Mouse (Mus musculus) intestine, embryonic 15.5 days (tissue): ENCODE measurements around the gene Dusp12. TPM values are rescaled to one million over a fixed set of nuclear protein-coding genes. Genes with fewer than 3 reads are reported as not detected.
A peak's percentile ranks its signal among the peaks of the same experiment; 100 is the strongest.

Source experiments
- ATAC-seq: fragments of 200-750 bp; cut with Nextera tagmentation; 2 replicates; pipeline ENCODE4 v1.8.0; 2017; ENCODE audit warnings: moderate TSS enrichment, moderate library complexity
- H3K27ac ChIP-seq: fragments of 300-500 bp; sonication (generic); 2 replicates; pipeline ENCODE4 v1.5.1; 2015; ENCODE audit warnings: mild to moderate bottlenecking, inconsistent platforms
- H3K27me3 ChIP-seq: fragments of 300-500 bp; sonication (generic); replicated peaks from 2 replicates; pipeline ENCODE4 v1.6.1; 2015; ENCODE audit warnings: inconsistent platforms
- H3K36me3 ChIP-seq: fragments of 300-500 bp; sonication (generic); 2 replicates; pipeline ENCODE4 v1.6.1; 2015; ENCODE audit warnings: inconsistent platforms
- H3K4me1 ChIP-seq: fragments of 300-500 bp; sonication (generic); replicated peaks from 2 replicates; pipeline ENCODE4 v1.6.1; 2015; ENCODE audit warnings: inconsistent platforms
- H3K4me2 ChIP-seq: fragments of 300-500 bp; sonication (generic); replicated peaks from 2 replicates; pipeline ENCODE4 v1.6.1; 2015; ENCODE audit warnings: mild to moderate bottlenecking, inconsistent platforms
- H3K4me3 ChIP-seq: fragments of 300-500 bp; sonication (generic); replicated peaks from 2 replicates; pipeline ENCODE4 v1.5.1; 2015; ENCODE audit warnings: inconsistent platforms
- H3K9ac ChIP-seq: fragments of 300-500 bp; sonication (generic); 2 replicates; pipeline ENCODE4 v1.6.1; 2015; ENCODE audit warnings: inconsistent platforms
- H3K9me3 ChIP-seq: fragments of 300-500 bp; sonication (generic); 2 replicates; pipeline ENCODE4 v1.6.1; 2016; ENCODE audit warnings: inconsistent platforms
- WGBS: fragments of 180-500 bp; shearing (Covaris S2); methylation state at CpG from one replicate; pipeline ENCODE4 v1.1.7; 2015; 5-methylcytosine and 5-hydroxymethylcytosine counted together
- polyA plus RNA-seq: library from polyadenylated mRNA; unstranded; fragments of >200 nt; fragmentation: Nextera tagmentation; extraction: Ambion mirVana; gene quantifications from 2 replicates; pipeline ENCODE4 v1.2.1, GENCODE M21; 2015

Dusp12 gene
- polyA plus RNA-seq, result 61.1 and 62.9 TPM in 2 replicates

DNA sequence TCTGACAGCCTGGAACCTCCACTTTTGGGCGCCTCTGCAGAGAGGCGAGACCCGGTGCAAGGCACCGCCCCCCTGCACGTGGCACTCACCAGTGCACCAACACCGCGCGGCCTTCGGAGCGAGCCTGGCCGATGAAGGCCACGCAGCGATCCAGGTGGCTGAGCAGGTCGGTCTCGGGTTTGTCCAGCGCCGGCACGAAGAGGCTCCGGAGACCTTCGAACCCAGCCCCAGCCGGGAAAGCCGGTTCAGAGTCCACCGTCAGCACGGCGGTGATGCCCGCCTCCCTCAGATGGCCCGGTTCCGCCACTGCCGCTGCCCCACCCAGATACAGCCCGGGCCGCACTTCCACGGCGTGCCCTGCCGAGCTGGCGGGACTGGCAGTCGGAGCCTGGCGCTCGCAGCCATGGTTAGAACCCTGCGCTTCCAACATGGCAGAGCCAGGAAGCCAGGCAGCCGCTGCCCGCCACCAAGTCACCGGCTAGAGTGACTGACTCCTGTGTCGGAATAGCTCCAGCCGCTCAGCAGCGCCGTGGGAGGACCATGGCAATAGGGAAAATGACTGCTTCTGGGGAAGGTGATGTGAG is at the start of gene Dusp12, which contains the start of gene Gm26620:
TSS of gene Dusp12 (minus strand) at position 563 of the 584 bp plus-strand sequence.
TSS of gene Gm26620 (plus strand) at position 88 of the 584 bp plus-strand sequence.
- H3K36me3 ChIP-seq, result peaks cover 7% of the 10 kb centered on the region; the same call in 1 of the 2 replicates
- peak; percentile 90 for ATAC-seq

DNA sequence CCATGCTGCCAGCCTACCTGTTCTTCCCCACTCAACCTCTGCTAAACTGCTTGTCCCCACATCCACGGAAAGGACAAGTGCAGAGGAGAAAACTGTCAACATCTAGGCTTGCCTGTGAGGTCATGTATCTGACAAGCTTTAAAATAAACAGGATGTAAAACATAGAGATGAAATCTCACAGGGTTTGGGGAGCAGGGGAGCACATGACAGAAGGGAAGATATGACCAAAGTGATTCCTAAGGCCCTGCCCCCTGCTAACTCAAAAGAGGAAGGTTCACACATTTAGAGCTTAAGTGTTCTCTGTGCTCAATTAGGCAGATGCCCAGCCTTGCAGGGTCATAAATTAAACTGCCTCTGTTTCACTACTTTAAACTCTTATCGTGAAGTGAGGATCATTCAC is 49.0 kb upstream of the Dusp12 start:
- Histone ChIP-seq H3K27ac (no peak overlapping the region), H3K27me3 (no peaks in the 10 kb centered on the region), H3K4me2 (no peak overlapping the region), H3K4me3 (no peak overlapping the region), H3K4me1 (no peaks in the 10 kb centered on the region), H3K36me3 (no peaks in the 10 kb centered on the region), H3K9me3 (no peaks in the 10 kb centered on the region), H3K9ac (no peak overlapping the region)
- 40% methylated on average over 2 of the region's 2 CpGs for WGBS
- no peak for ATAC-seq

More for the DNA sequence above, at the start of gene Dusp12, which contains the start of gene Gm26620:
- Histone ChIP-seq H3K27me3 (no peaks in the 10 kb centered on the region), H3K4me3 (peak within 1 kb of the TSS; percentile 81), H3K9me3 (no peaks in the 10 kb centered on the region), H3K4me1 (no peaks in the 10 kb centered on the region), H3K9ac (peak within 1 kb of the TSS; percentile 83), H3K4me2 (peak within 1 kb of the TSS; percentile 59), H3K27ac (peak within 1 kb of the TSS; percentile 91)
- under 1% methylated on average over 46 of the region's 46 CpGs for WGBS

DNA sequence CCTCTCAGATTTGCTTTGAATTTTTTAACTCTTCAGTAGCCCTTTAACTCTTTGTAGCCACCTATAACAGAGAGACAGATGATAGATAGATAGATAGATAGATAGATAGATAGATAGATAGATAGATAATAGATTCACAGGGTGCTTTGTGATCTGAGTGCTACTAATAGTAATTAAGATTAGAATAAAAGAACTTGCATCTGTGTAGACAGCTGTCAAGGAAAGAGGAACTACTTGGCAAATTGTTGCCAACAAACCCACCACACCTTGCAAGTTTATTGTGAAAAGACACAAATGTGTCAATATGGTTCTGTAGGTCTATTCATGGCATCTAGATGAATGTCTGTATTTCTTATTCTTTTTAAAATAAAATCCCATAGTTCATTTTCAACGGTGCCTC is 48.6 kb upstream of the Dusp12 start:
- H3K9ac ChIP-seq, result no peak overlapping the region
- no peaks in the 10 kb centered on the region for H3K4me1 ChIP-seq
- H3K9me3 ChIP-seq, result no peaks in the 10 kb centered on the region
- no peak for ATAC-seq
- no peak overlapping the region for H3K4me2 ChIP-seq
- no peaks in the 10 kb centered on the region for H3K27me3 ChIP-seq
- H3K36me3 ChIP-seq, result no peaks in the 10 kb centered on the region
- no peak overlapping the region for H3K27ac ChIP-seq
- H3K4me3 ChIP-seq, result no peak overlapping the region
- WGBS, result 70% methylated on average over 1 of the region's 1 CpGs

DNA sequence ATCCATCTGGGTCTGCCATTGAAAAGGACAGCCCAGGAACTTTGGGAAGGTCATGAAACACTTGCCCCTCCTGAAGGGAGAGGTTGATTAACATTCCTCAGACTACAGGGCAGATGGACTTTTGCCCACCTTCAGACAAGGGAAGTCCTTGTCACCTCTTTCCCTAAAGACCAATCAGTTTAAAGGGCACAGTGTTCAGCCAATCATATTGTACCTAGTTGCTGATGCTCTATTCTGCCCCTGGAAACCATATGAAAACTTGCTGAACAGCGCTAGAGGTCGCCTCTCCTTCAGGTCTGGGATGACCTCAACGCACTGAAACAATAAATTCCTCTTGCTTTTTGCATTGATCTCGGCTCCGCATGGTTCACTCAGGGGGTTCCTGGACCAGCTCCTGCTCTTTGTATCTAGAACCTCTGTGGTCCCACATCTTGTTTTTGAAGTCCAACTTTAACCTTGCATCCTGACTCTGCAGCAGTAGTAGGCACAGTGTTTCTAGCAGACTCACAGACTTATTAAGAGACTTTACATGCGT is 48.1 kb upstream of the Dusp12 start:
- H3K27me3 ChIP-seq, result no peaks in the 10 kb centered on the region
- ATAC-seq, result no peak
- no peak overlapping the region for H3K27ac ChIP-seq
- no peak overlapping the region for H3K4me3 ChIP-seq
- H3K4me2 ChIP-seq, result no peak overlapping the region
- H3K4me1 ChIP-seq, result no peaks in the 10 kb centered on the region
- H3K9ac ChIP-seq, result no peak overlapping the region
- H3K36me3 ChIP-seq, result no peaks in the 10 kb centered on the region
- WGBS, result 75% methylated on average over 6 of the region's 6 CpGs
- H3K9me3 ChIP-seq, result no peaks in the 10 kb centered on the region

DNA sequence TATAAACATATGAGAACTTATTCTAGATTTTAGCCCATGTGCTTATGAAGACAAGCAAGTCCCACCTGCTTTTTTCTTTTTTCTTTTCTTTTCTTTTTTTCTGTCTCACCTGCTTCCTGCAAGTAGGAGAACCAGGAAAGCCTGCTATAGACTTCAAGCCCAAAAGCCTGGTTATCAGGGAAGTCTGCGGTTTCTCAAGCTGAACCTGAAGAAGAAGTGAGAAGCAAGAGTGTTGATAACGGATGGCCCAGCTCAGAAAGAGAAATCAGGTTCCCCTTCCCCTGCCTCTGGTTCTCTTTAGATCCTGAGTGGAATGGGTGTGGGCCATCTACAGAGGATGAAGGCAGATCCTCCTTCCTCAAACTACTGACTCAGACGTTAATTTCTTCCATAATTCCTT is 46.7 kb upstream of the Dusp12 start:
- 74% methylated on average over 3 of the region's 3 CpGs for WGBS
- Histone ChIP-seq H3K27me3 (no peaks in the 10 kb centered on the region), H3K4me2 (no peak overlapping the region), H3K27ac (no peak overlapping the region), H3K9ac (no peak overlapping the region), H3K4me3 (no peak overlapping the region), H3K36me3 (no peaks in the 10 kb centered on the region), H3K9me3 (no peaks in the 10 kb centered on the region), H3K4me1 (no peaks in the 10 kb centered on the region)
- no peak for ATAC-seq

DNA sequence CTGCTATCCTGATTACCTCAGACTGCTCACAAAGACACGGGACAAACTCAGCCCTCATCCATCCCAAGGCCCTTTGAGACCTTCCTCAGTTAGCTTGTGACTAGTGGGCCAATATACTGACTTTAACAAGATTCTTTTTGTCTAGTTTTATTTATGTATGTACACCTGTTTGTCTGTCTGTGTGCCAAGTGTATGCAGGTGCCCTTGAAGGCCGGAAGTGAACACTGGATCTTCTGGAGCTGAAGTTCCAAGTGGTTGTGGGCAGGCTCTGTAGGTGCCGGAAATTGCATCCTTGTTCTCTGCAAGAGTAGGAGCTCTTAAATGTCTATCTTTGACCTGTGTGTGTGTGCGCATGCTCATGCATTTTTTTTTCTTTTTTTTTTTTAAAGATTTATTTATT is 43.9 kb upstream of the Dusp12 start:
- ATAC-seq, result no peak
- no peaks in the 10 kb centered on the region for H3K4me1 ChIP-seq
- 84% methylated on average over 4 of the region's 4 CpGs for WGBS
- H3K36me3 ChIP-seq, result no peaks in the 10 kb centered on the region
- no peak overlapping the region for H3K9ac ChIP-seq
- H3K4me3 ChIP-seq, result no peak overlapping the region
- no peak overlapping the region for H3K27ac ChIP-seq
- H3K9me3 ChIP-seq, result no peaks in the 10 kb centered on the region
- H3K4me2 ChIP-seq, result no peak overlapping the region
- H3K27me3 ChIP-seq, result no peaks in the 10 kb centered on the region

DNA sequence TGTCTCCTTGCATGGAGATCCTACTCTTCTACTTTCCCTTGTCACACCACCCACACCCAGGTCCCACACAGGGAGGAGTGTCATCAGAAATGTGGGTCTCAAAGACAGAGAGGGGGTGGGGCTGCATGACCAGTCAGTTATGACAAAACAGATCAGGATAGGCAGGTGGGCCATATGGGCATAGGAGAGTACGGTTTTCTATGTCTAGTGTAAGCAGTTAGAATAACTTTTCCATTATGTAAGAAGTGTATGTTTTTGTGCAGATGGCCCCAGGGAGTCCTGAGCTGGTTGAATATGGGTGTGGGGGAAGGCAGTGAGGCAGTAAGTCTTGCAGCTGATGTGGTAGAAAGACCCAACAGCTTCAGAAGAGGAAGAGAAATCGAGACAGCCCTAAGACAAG is 43.1 kb upstream of the Dusp12 start:
- Histone ChIP-seq H3K9ac (no peak overlapping the region), H3K27ac (no peak overlapping the region), H3K36me3 (no peaks in the 10 kb centered on the region), H3K4me1 (no peaks in the 10 kb centered on the region), H3K4me3 (no peak overlapping the region), H3K27me3 (no peaks in the 10 kb centered on the region), H3K9me3 (no peaks in the 10 kb centered on the region), H3K4me2 (no peak overlapping the region)
- ATAC-seq, result no peak
- WGBS, result 54% methylated on average over 2 of the region's 2 CpGs

DNA sequence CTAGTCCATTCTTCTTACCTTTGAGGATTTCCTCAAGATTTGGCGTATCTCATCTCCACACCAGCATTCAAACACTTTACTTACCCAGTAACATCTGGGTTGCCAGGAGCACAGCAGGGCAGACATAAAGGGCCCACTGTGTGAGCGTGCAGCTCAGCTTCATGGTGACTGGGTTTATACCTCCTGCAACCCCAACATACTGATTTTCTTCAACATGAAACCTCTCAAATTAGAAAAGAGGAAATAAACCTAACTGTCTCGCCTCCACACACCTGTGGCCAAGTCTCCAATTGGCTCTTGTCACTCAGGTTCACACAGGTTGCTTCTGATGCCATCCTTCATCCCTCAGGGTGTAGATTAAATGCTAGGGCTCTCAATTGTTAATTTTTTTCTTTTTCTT is 42.0 kb upstream of the Dusp12 start, which contains the start of gene Fcrla:
TSS of gene Fcrla (minus strand) at position 206 of the 400 bp plus-strand sequence.
- no peak within 1 kb of the TSS for H3K4me3 ChIP-seq
- no peak within 1 kb of the TSS for H3K9ac ChIP-seq
- H3K9me3 ChIP-seq, result no peaks in the 10 kb centered on the region
- WGBS, result 85% methylated on average over 3 of the region's 3 CpGs
- no peaks in the 10 kb centered on the region for H3K36me3 ChIP-seq
- no peak within 1 kb of the TSS for H3K4me2 ChIP-seq
- H3K27ac ChIP-seq, result no peak within 1 kb of the TSS
- no peaks in the 10 kb centered on the region for H3K27me3 ChIP-seq
- ATAC-seq, result no peak
- no peaks in the 10 kb centered on the region for H3K4me1 ChIP-seq

DNA sequence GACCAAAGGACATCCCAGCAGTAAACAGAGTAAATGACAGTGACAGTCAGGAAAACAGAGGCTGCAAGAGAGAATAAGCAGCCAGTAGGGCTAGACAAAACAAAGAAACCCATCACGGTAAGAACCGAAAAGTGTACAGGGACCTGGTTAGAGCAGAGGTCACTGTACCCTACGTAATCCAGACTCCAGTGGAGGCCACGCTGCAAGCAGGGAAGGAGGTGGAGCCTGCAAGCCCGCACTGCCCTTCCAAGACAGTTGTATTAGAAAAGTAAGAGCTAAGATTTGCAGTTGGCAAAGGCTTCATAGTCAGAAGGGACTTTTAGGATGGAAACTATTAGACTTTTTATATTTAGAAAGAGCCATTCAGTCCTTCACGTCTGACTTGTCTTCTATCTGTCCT is 41.6 kb upstream of the Dusp12 start:
- WGBS, result 45% methylated on average over 6 of the region's 6 CpGs
- Histone ChIP-seq H3K9me3 (no peaks in the 10 kb centered on the region), H3K4me3 (no peak overlapping the region), H3K27ac (no peak overlapping the region), H3K4me1 (no peaks in the 10 kb centered on the region), H3K27me3 (no peaks in the 10 kb centered on the region), H3K36me3 (no peaks in the 10 kb centered on the region), H3K4me2 (no peak overlapping the region), H3K9ac (no peak overlapping the region)
- ATAC-seq, result no peak

DNA sequence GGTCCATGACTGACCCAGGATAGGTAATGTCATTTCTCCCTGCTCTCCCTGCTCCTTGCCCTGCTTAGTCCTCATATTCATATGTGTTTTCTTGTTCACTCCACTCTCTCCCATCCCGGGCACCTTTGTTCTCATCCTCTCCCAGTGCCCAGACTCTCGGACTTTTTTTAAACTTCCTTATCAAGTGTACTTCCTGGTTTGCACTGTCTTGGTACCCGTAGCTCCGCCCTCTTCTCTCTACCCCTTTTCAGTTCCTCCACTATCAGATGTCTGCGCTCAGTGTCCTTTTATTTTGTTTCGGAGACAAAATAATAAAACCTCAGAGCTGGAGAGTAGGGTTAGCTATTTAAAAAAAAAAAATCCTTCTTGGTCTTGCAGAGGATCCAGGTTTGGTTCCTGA is 39.1 kb upstream of the Dusp12 start:
- 80% methylated on average over 6 of the region's 6 CpGs for WGBS
- Histone ChIP-seq H3K27me3 (no peaks in the 10 kb centered on the region), H3K4me3 (no peak overlapping the region), H3K9me3 (no peaks in the 10 kb centered on the region), H3K9ac (no peak overlapping the region), H3K36me3 (no peaks in the 10 kb centered on the region), H3K27ac (no peak overlapping the region), H3K4me1 (no peaks in the 10 kb centered on the region), H3K4me2 (no peak overlapping the region)
- ATAC-seq, result no peak

DNA sequence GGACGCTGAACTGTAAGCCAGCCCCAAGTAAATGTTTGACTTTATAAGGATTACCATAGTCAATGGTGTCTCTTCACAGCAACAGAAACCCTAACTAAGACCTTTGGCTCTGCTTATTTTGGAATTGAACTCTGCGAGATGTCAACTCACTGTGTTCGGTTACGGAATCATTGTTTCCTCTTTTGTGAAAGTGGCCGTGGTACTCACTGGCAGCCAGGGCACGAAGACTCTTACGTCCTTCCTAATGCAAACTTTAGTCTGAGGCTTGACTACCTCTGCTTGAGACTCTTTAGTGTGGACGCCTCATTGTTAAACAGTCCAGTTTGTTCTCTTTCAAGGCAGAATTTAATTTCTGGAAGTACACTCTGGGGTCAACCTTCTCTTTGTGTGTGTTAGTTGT is 34.0 kb upstream of the Dusp12 start:
- WGBS, result 90% methylated on average over 8 of the region's 8 CpGs
- ATAC-seq, result no peak
- H3K9ac ChIP-seq, result no peak overlapping the region

DNA sequence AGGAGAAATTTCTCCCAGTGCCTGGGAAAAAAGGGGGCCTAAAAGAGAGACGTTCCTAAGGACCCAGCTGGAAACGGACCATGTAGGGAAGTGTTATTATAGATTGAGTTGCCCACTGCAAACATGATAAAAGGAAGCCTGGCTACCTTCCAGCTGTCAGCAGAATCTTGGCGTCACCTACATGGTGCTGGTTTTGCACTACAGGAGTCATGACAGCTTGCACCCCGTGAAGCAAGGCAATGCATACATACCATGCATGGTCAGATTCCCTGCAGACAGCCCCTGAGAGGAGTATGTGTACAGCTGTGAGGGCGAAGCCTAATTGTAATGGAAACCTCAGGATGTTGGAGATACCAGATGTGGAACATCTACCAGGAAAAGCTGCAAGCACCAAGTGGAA is 30.3 kb upstream of the Dusp12 start:
- ATAC-seq, result no peak
- Histone ChIP-seq H3K4me3 (no peak overlapping the region), H3K36me3 (no peaks in the 10 kb centered on the region), H3K4me2 (no peak overlapping the region), H3K27ac (no peak overlapping the region), H3K4me1 (no peaks in the 10 kb centered on the region), H3K9me3 (no peaks in the 10 kb centered on the region), H3K9ac (no peak overlapping the region), H3K27me3 (no peaks in the 10 kb centered on the region)
- WGBS, result 70% methylated on average over 5 of the region's 5 CpGs

More for the DNA sequence above, 34.0 kb upstream of the Dusp12 start:
- H3K4me1 ChIP-seq, result no peaks in the 10 kb centered on the region
- H3K9me3 ChIP-seq, result no peaks in the 10 kb centered on the region
- no peak overlapping the region for H3K4me3 ChIP-seq
- no peak overlapping the region for H3K27ac ChIP-seq
- no peaks in the 10 kb centered on the region for H3K27me3 ChIP-seq
- no peaks in the 10 kb centered on the region for H3K36me3 ChIP-seq
- no peak overlapping the region for H3K4me2 ChIP-seq
